Mouse (Mus musculus) monocyte, adult 2 months (primary cell): ENCODE results near the gene Tmprss3.

Source experiments
- DNase-seq, 2 experiments: peaks; one replicate each; pipeline ENCODE4 v3.0.0; 2022; ENCODE audit warnings: low spot score in 2 of 2, low read depth in 1 of 2

Gene Tmprss3

GRCm38 (mm10) chr17:31198877-31199276 lies at the start of gene Tmprss3:
TSS of gene Tmprss3 (minus strand) at chr17:31198977.
- DNase-seq, result no peak

GRCm38 (mm10) chr17:31247144-31247543 lies 48.4 kb upstream of the Tmprss3 start:
- DNase-seq, result no peak

GRCm38 (mm10) chr17:31245321-31245720 lies 46.5 kb upstream of the Tmprss3 start:
- DNase-seq, result no peak

GRCm38 (mm10) chr17:31242764-31243163 lies 44.0 kb upstream of the Tmprss3 start:
- DNase-seq, result no peak

GRCm38 (mm10) chr17:31241156-31241555 lies 42.4 kb upstream of the Tmprss3 start:
- DNase-seq, result no peak

- no peak for DNase-seq
Observed at GRCm38 (mm10) chr17:31238234-31239020, 39.6 kb upstream of the Tmprss3 start.

- DNase-seq, result no peak
Observed at GRCm38 (mm10) chr17:31235915-31236314, 37.1 kb upstream of the Tmprss3 start.

- DNase-seq, result no peak
Observed at GRCm38 (mm10) chr17:31232251-31233010, 33.7 kb upstream of the Tmprss3 start.

GRCm38 (mm10) chr17:31231780-31232179 lies 33.0 kb upstream of the Tmprss3 start:
- DNase-seq, result no peak

GRCm38 (mm10) chr17:31226931-31227330 lies 28.2 kb upstream of the Tmprss3 start:
- DNase-seq, result no peak

GRCm38 (mm10) chr17:31226368-31226767 lies 27.6 kb upstream of the Tmprss3 start:
- no peak for DNase-seq

GRCm38 (mm10) chr17:31224591-31224990 lies 25.8 kb upstream of the Tmprss3 start:
- DNase-seq, result no peak

- DNase-seq, result no peak
Observed at GRCm38 (mm10) chr17:31223835-31224234, 25.1 kb upstream of the Tmprss3 start.

GRCm38 (mm10) chr17:31222810-31223310 lies 24.1 kb upstream of the Tmprss3 start:
- DNase-seq, result no peak

GRCm38 (mm10) chr17:31216068-31216955 lies 17.5 kb upstream of the Tmprss3 start:
- no peak for DNase-seq

- DNase-seq, result no peak
Observed at GRCm38 (mm10) chr17:31211881-31212280, 13.1 kb upstream of the Tmprss3 start.

- no peak for DNase-seq
Observed at GRCm38 (mm10) chr17:31210299-31210698, 11.5 kb upstream of the Tmprss3 start.

GRCm38 (mm10) chr17:31209376-31209930 lies 10.7 kb upstream of the Tmprss3 start:
- no peak for DNase-seq

GRCm38 (mm10) chr17:31208654-31209053 lies 9.9 kb upstream of the Tmprss3 start:
- DNase-seq, result no peak

GRCm38 (mm10) chr17:31207771-31208334 lies 9.1 kb upstream of the Tmprss3 start, which contains the start of gene Ubash3a:
TSS of gene Ubash3a (plus strand) at chr17:31207873.
- DNase-seq, result no peak
